15 mouse cellular contexts compared by ENCODE assay signal in genomic region chr7:29279261-29279660, GRCm38 (mm10). TPM values are rescaled to one million over a fixed set of nuclear protein-coding genes. Genes with fewer than 3 reads are reported as not detected.
DNase-seq lines count a peak whose midpoint lies in the region; ATAC-seq and TF ChIP-seq lines count a peak whose summit lies in the region.
"Had no signal": no experiment of that assay in that cellular context is flagged by ENCODE, and none has a peak within 500 bp of the region (broad histone marks: within the 10 kb centered on the region; RNA-seq: fewer than 3 reads in every experiment).

No protein-coding gene starts in this region.

- no peak for TF ChIP-seq POLR2A in MEL (IDR thresholded peaks at IDR 0.05; ENCODE audit: control insufficient read depth in 1 of 2, insufficient read depth in 1 of 2, low read depth in 1 of 2, low read length in 2 of 2, poor library complexity in 1 of 2)

- H3K9ac ChIP-seq in kidney, postnatal 0 days (ENCODE audit: low read depth, low read length), result no peak overlapping the region
- no peak overlapping the region for H3K9ac ChIP-seq in kidney, embryonic 16.5 days (replicated peaks; ENCODE audit: low read length)
- H3K9ac ChIP-seq in MEL (ENCODE audit: control insufficient read depth, low read depth, low read length, poor library complexity, severe bottlenecking), result no peak overlapping the region
- 0 out of 2 replicates have a peak overlapping the region, but pooled peaks have one; percentile 91 for H3K9ac ChIP-seq in intestine, postnatal 0 days (ENCODE audit: low read depth, low read length)
- H3K9ac ChIP-seq: liver, embryonic 14.5 days; neural tube, embryonic 15.5 days had no signal

- peak overlapping the region; percentile 90; the same call in 1 of the 2 replicates for H3K4me2 ChIP-seq in kidney, postnatal 0 days (ENCODE audit: low read length)
- H3K4me2 ChIP-seq in kidney, embryonic 16.5 days (replicated peaks; ENCODE audit: low read depth, low read length), result no peak overlapping the region
- H3K4me2 ChIP-seq in intestine, postnatal 0 days (replicated peaks; ENCODE audit: low read depth), result peak overlapping the region; percentile 70

- intact Hi-C loops in left cerebral cortex, postnatal 10 days (cut with DNase I), result no loop called here

- no peak for TF ChIP-seq RAD21 in MEL (IDR thresholded peaks at IDR 0.05; ENCODE audit: low read depth, low read length)

- H3K27me3 ChIP-seq in kidney, postnatal 0 days (ENCODE audit: insufficient read depth, low read length), result no peaks in the 10 kb centered on the region; the same call in 1 of the 2 replicates
- H3K27me3 ChIP-seq in kidney, embryonic 16.5 days (ENCODE audit: insufficient read depth, low read length), result peaks cover 24% of the 10 kb centered on the region; the same call in 1 of the 2 replicates
- H3K27me3 ChIP-seq in MEL (ENCODE audit: control insufficient read depth in 1 of 2, insufficient read depth in 2 of 2, low read length in 2 of 2), result no peaks in the 10 kb centered on the region
- no peaks in the 10 kb centered on the region for H3K27me3 ChIP-seq in intestine, postnatal 0 days (replicated peaks; ENCODE audit: control insufficient read depth, insufficient read depth, low read length)

- no peaks in the 10 kb centered on the region for H3K36me3 ChIP-seq in kidney, postnatal 0 days (ENCODE audit: insufficient read depth, low read length)
- no peaks in the 10 kb centered on the region for H3K36me3 ChIP-seq in kidney, embryonic 16.5 days (ENCODE audit: insufficient read depth, low read length)
- H3K36me3 ChIP-seq in MEL (ENCODE audit: control insufficient read depth in 1 of 2, insufficient read depth in 2 of 2, low read length in 2 of 2), result peaks cover 0 to 13% of the 10 kb centered on the region in 2 experiments; a peak in 2 of 4 replicates
- no peaks in the 10 kb centered on the region for H3K36me3 ChIP-seq in intestine, postnatal 0 days (ENCODE audit: control insufficient read depth, insufficient read depth)
- H3K36me3 ChIP-seq: neural tube, embryonic 15.5 days had no signal

- ATAC-seq in kidney, postnatal 0 days (replicated peaks; ENCODE audit: low FRiP score, low read depth), result no peak
- no peak for ATAC-seq in kidney, embryonic 16.5 days (ENCODE audit: low FRiP score, low TSS enrichment)
- ATAC-seq in intestine, postnatal 0 days, result no peak
- ATAC-seq: CD4-positive, CD25-positive, alpha-beta regulatory T cell, adult 4 months; forebrain, embryonic 14.5 days had no signal

- 0 out of 2 replicates have a peak, but pooled peaks cover 5% of the 10 kb centered on the region for H3K4me1 ChIP-seq in kidney, postnatal 0 days (replicated peaks; ENCODE audit: insufficient read depth, low read length)
- peaks cover 20% of the 10 kb centered on the region; the same call in 1 of the 2 replicates for H3K4me1 ChIP-seq in kidney, embryonic 16.5 days (ENCODE audit: insufficient read depth, low read length)
- peaks cover 14 to 23% of the 10 kb centered on the region in 2 experiments; a peak in 3 of 4 replicates for H3K4me1 ChIP-seq in MEL (ENCODE audit: control insufficient read depth in 1 of 2, insufficient read depth in 2 of 2, low read length in 2 of 2)
- no peaks in the 10 kb centered on the region; the same call in 1 of the 2 replicates for H3K4me1 ChIP-seq in intestine, postnatal 0 days (replicated peaks; ENCODE audit: control insufficient read depth, insufficient read depth, low read length)

- TF ChIP-seq CTCF in kidney, postnatal 0 days (IDR thresholded peaks at IDR 0.05; ENCODE audit: low read depth), result no peak
- no peak for TF ChIP-seq CTCF in MEL (IDR thresholded peaks at IDR 0.05 in 2 of 3, conservative IDR thresholded peaks at IDR 0.05 in 1 of 3; ENCODE audit: control insufficient read depth in 1 of 3, insufficient read depth in 1 of 3, low read depth in 2 of 3, low read length in 3 of 3, poor library complexity in 1 of 3, severe bottlenecking in 1 of 3)
- no peak for TF ChIP-seq CTCF in intestine, postnatal 0 days (IDR thresholded peaks at IDR 0.05; ENCODE audit: low read depth)

- no peak overlapping the region for H3K27ac ChIP-seq in kidney, postnatal 0 days
- no peak overlapping the region for H3K27ac ChIP-seq in kidney, embryonic 16.5 days (ENCODE audit: low read length)
- H3K27ac ChIP-seq in MEL (ENCODE audit: control insufficient read depth, low read depth, low read length), result no peak overlapping the region
- H3K27ac ChIP-seq in intestine, postnatal 0 days (ENCODE audit: low read depth, low read length), result peak overlapping the region; percentile 94; the same call in 1 of the 2 replicates
- H3K27ac ChIP-seq: liver, embryonic 14.5 days; neural tube, embryonic 15.5 days had no signal

- TF ChIP-seq EP300 in MEL (IDR thresholded peaks at IDR 0.05; ENCODE audit: low read depth in 1 of 2, low read length in 2 of 2), result no peak

- H3K79me2 ChIP-seq in MEL (ENCODE audit: control insufficient read depth, insufficient read depth, low read length, poor library complexity), result peaks cover 10% of the 10 kb centered on the region

- no peaks in the 10 kb centered on the region for H3K9me3 ChIP-seq in kidney, postnatal 0 days (replicated peaks; ENCODE audit: low read length)
- no peaks in the 10 kb centered on the region for H3K9me3 ChIP-seq in kidney, embryonic 16.5 days (ENCODE audit: low read length)
- H3K9me3 ChIP-seq in MEL (replicated peaks; ENCODE audit: insufficient read depth, low read length), result no peaks in the 10 kb centered on the region
- H3K9me3 ChIP-seq in intestine, postnatal 0 days (ENCODE audit: control insufficient read depth), result no peaks in the 10 kb centered on the region
- H3K9me3 ChIP-seq: megakaryocyte, embryonic 14.5 days; neural tube, embryonic 15.5 days had no signal

- DNase-seq in kidney, postnatal 0 days (ENCODE audit: low spot score), result no peak
- no peak for DNase-seq in MEL (ENCODE audit: low read depth, low spot score)
- DNase-seq in thymus, postnatal 10 days (ENCODE audit: low spot score in 2 of 2), result peak; percentile 47
- no peak for DNase-seq in adrenal gland, postnatal 25 days
- DNase-seq in left cerebral cortex, postnatal 10 days (ENCODE audit: extremely low spot score in 1 of 2, low spot score in 2 of 2), result no peak
- DNase-seq: cerebellum, adult 11-12 months; kidney, postnatal 36 days; right cerebral cortex, adult 18-20 months had no signal

- H3K4me3 ChIP-seq in kidney, postnatal 0 days (replicated peaks; ENCODE audit: low read depth, low read length), result no peak overlapping the region
- no peak overlapping the region for H3K4me3 ChIP-seq in kidney, embryonic 16.5 days (ENCODE audit: low read length)
- H3K4me3 ChIP-seq in MEL (ENCODE audit: control insufficient read depth in 1 of 2, insufficient read depth in 1 of 2, low read depth in 2 of 2, low read length in 2 of 2), result no peak overlapping the region
- H3K4me3 ChIP-seq in intestine, postnatal 0 days (ENCODE audit: low read depth, low read length), result peak overlapping the region; percentile 71; the same call in 1 of the 2 replicates
- H3K4me3 ChIP-seq: megakaryocyte, embryonic 14.5 days; neural tube, embryonic 15.5 days had no signal

RNA-seq across cellular contexts. Expression of gene Spint2, which starts 2.5 kb away (rescaled TPM):
- 460 and 496 TPM in 2 replicates for polyA plus RNA-seq in kidney, postnatal 0 days (2015; fragmentation: Nextera tagmentation; extraction: Ambion mirVana)
- 270 and 295 TPM in 2 replicates for polyA plus RNA-seq in kidney, embryonic 16.5 days (2015; fragmentation: Nextera tagmentation; extraction: Ambion mirVana)
- 71.9 and 78.1 TPM in 2 replicates for total RNA-seq in MEL (2012; rRNA removed)
- polyA plus RNA-seq in MEL (2012; ENCODE audit: insufficient read depth in 1 of 2, insufficient read length in 2 of 2, low read depth in 1 of 2, low replicate concordance in 2 of 2, missing spikeins in 1 of 2), result 100 to 1,000 TPM in 1 of 2 experiments, not detected in 1; 131 TPM
- 685 and 722 TPM in 2 replicates for polyA plus RNA-seq in intestine, postnatal 0 days (2015; fragmentation: Nextera tagmentation; extraction: Ambion mirVana)
- total RNA-seq in adrenal gland, postnatal 25 days (2021), result 23.0 and 36.9 TPM in 2 replicates
- 10 to 100 TPM; 20.5 to 21.3 TPM for total RNA-seq in left cerebral cortex, postnatal 10 days (2021)

RNA-seq across cellular contexts. Expression of gene Ppp1r14a, which starts 9.8 kb away (rescaled TPM):
- 21.6 and 25.0 TPM in 2 replicates for polyA plus RNA-seq in kidney, postnatal 0 days (2015; fragmentation: Nextera tagmentation; extraction: Ambion mirVana)
- 19.6 and 25.1 TPM in 2 replicates for polyA plus RNA-seq in kidney, embryonic 16.5 days (2015; fragmentation: Nextera tagmentation; extraction: Ambion mirVana)
- 3.8 and 3.9 TPM in 2 replicates for total RNA-seq in MEL (2012; rRNA removed)
- 1 to 10 TPM in 1 of 2 experiments, not detected in 1; 7.1 TPM for polyA plus RNA-seq in MEL (2012; ENCODE audit: insufficient read depth in 1 of 2, insufficient read length in 2 of 2, low read depth in 1 of 2, low replicate concordance in 2 of 2, missing spikeins in 1 of 2)
- 35.2 and 37.0 TPM in 2 replicates for polyA plus RNA-seq in intestine, postnatal 0 days (2015; fragmentation: Nextera tagmentation; extraction: Ambion mirVana)
- 5.5 and 6.7 TPM in 2 replicates for total RNA-seq in adrenal gland, postnatal 25 days (2021)
- total RNA-seq in left cerebral cortex, postnatal 10 days (2021), result 1 to 10 TPM; 2.4 to 3.3 TPM
- polyA plus RNA-seq: CD4-positive, CD25-positive, alpha-beta regulatory T cell, adult 4 months had no signal

RNA-seq across cellular contexts. Expression of gene Dpf1, which starts 24.5 kb away (rescaled TPM):
- polyA plus RNA-seq in kidney, postnatal 0 days (2015; fragmentation: Nextera tagmentation; extraction: Ambion mirVana), result 0.70 and 0.72 TPM in 2 replicates
- polyA plus RNA-seq in kidney, embryonic 16.5 days (2015; fragmentation: Nextera tagmentation; extraction: Ambion mirVana), result 3.0 and 3.5 TPM in 2 replicates
- total RNA-seq in MEL (2012; rRNA removed), result 8.4 and 10.2 TPM in 2 replicates
- polyA plus RNA-seq in MEL (2012; ENCODE audit: insufficient read depth in 1 of 2, insufficient read length in 2 of 2, low read depth in 1 of 2, low replicate concordance in 2 of 2, missing spikeins in 1 of 2), result 10 to 100 TPM in 1 of 2 experiments, not detected in 1; 17.3 TPM
- 1.7 TPM in 2 replicates for polyA plus RNA-seq in intestine, postnatal 0 days (2015; fragmentation: Nextera tagmentation; extraction: Ambion mirVana)
- total RNA-seq in adrenal gland, postnatal 25 days (2021), result 0.95 and 1.6 TPM in 2 replicates
- 100 to 1,000 TPM; 127 to 141 TPM for total RNA-seq in left cerebral cortex, postnatal 10 days (2021)
- polyA plus RNA-seq: CD4-positive, CD25-positive, alpha-beta regulatory T cell, adult 4 months had no signal

RNA-seq across cellular contexts. Expression of gene 2200002D01Rik, which starts 31.0 kb away (rescaled TPM):
- 23.7 and 24.1 TPM in 2 replicates for polyA plus RNA-seq in kidney, postnatal 0 days (2015; fragmentation: Nextera tagmentation; extraction: Ambion mirVana)
- polyA plus RNA-seq in kidney, embryonic 16.5 days (2015; fragmentation: Nextera tagmentation; extraction: Ambion mirVana), result 7.5 and 8.5 TPM in 2 replicates
- 3.8 and 5.4 TPM in 2 replicates for total RNA-seq in MEL (2012; rRNA removed)
- under 1 TPM in 1 of 2 experiments, not detected in 1; 0.85 TPM for polyA plus RNA-seq in MEL (2012; ENCODE audit: insufficient read depth in 1 of 2, insufficient read length in 2 of 2, low read depth in 1 of 2, low replicate concordance in 2 of 2, missing spikeins in 1 of 2)
- polyA plus RNA-seq in intestine, postnatal 0 days (2015; fragmentation: Nextera tagmentation; extraction: Ambion mirVana), result 836 and 862 TPM in 2 replicates
- total RNA-seq in adrenal gland, postnatal 25 days (2021), result 0.86 and 2.0 TPM in 2 replicates
- total RNA-seq in left cerebral cortex, postnatal 10 days (2021), result not detected

RNA-seq across cellular contexts. Expression of gene Yif1b, which starts 41.1 kb away (rescaled TPM):
- 121 and 131 TPM in 2 replicates for polyA plus RNA-seq in kidney, postnatal 0 days (2015; fragmentation: Nextera tagmentation; extraction: Ambion mirVana)
- 134 and 143 TPM in 2 replicates for polyA plus RNA-seq in kidney, embryonic 16.5 days (2015; fragmentation: Nextera tagmentation; extraction: Ambion mirVana)
- 88.6 and 94.8 TPM in 2 replicates for total RNA-seq in MEL (2012; rRNA removed)
- 100 to 1,000 TPM in 1 of 2 experiments, not detected in 1; 143 TPM for polyA plus RNA-seq in MEL (2012; ENCODE audit: insufficient read depth in 1 of 2, insufficient read length in 2 of 2, low read depth in 1 of 2, low replicate concordance in 2 of 2, missing spikeins in 1 of 2)
- 40.6 and 41.7 TPM in 2 replicates for polyA plus RNA-seq in intestine, postnatal 0 days (2015; fragmentation: Nextera tagmentation; extraction: Ambion mirVana)
- 43.6 and 49.3 TPM in 2 replicates for total RNA-seq in adrenal gland, postnatal 25 days (2021)
- 10 to 100 TPM; 41.6 to 42.1 TPM for total RNA-seq in left cerebral cortex, postnatal 10 days (2021)

Comparison
In these comparisons a context has a peak if more than half of its experiments do, and no peak if none do; other contexts are left out.
1. DNase-seq: peak in thymus, postnatal 10 days (2 of 2); none in kidney, postnatal 0 days (single experiment), MEL (single experiment), adrenal gland, postnatal 25 days (single experiment) and left cerebral cortex, postnatal 10 days (0 of 2).